Mouse (Mus musculus): ENCODE results near the gene Vill. TPM values are rescaled to one million over a fixed set of nuclear protein-coding genes. Genes with fewer than 3 reads are reported as not detected.

The Vill gene
- total and polyA plus RNA-seq, 2 experiments from 2014 or later, result 2.8 to 3.8 TPM

GRCm38 (mm10) chr9:119093419-119094295 lies 41.1 kb downstream of the Vill start, which contains the start of gene Plcd1:
Gene Plcd1, minus strand, starts transcription at chr9:119093502.
- Histone ChIP-seq H3K36me3 (ENCODE audit: insufficient read depth, low read length) (no peaks in the 10 kb centered on the region), H3K9ac (replicated peaks; ENCODE audit: low read length, poor library complexity, severe bottlenecking) (peak within 1 kb of the TSS; percentile 64), H3K9me3 (ENCODE audit: low read length) (no peaks in the 10 kb centered on the region), H3K27me3 (ENCODE audit: insufficient read depth, low read length) (peaks cover 4% of the 10 kb centered on the region; the same call in 1 of the 2 replicates), H3K27ac (ENCODE audit: low read depth, low read length) (0 out of 2 replicates have a peak within 1 kb of the TSS, but pooled peaks have one; percentile 32), H3K4me3 (ENCODE audit: low read depth, low read length) (peak within 1 kb of the TSS; percentile 53), H3K4me2 (ENCODE audit: low read depth, low read length, poor library complexity, severe bottlenecking) (peak within 1 kb of the TSS; percentile 67), H3K4me1 (ENCODE audit: insufficient read depth, low read length) (peaks cover 5% of the 10 kb centered on the region; the same call in 1 of the 2 replicates)
- ATAC-seq (ENCODE audit: low FRiP score), result peak; percentile 84
- WGBS, result 7% methylated on average over 36 of the region's 45 CpGs
- DNase-seq (ENCODE audit: low spot score), result peak; percentile 85
- peak; percentile 24; the same call in 1 of the 2 replicates for TF ChIP-seq CTCF (IDR thresholded peaks at IDR 0.05)

GRCm38 (mm10) chr9:119094462-119095109 lies 42.0 kb downstream of the Vill start:
- 0 out of 2 replicates have a peak, but pooled peaks have one; percentile 7 for TF ChIP-seq CTCF (IDR thresholded peaks at IDR 0.05)
- Histone ChIP-seq H3K4me2 (ENCODE audit: low read depth, low read length, poor library complexity, severe bottlenecking) (no peak overlapping the region), H3K4me3 (ENCODE audit: low read depth, low read length) (no peak overlapping the region), H3K27ac (ENCODE audit: low read depth, low read length) (no peak overlapping the region), H3K27me3 (ENCODE audit: insufficient read depth, low read length) (peaks cover 4% of the 10 kb centered on the region; the same call in 1 of the 2 replicates), H3K36me3 (ENCODE audit: insufficient read depth, low read length) (no peaks in the 10 kb centered on the region), H3K4me1 (ENCODE audit: insufficient read depth, low read length) (peaks cover 5% of the 10 kb centered on the region; the same call in 1 of the 2 replicates), H3K9me3 (ENCODE audit: low read length) (no peaks in the 10 kb centered on the region), H3K9ac (replicated peaks; ENCODE audit: low read length, poor library complexity, severe bottlenecking) (no peak overlapping the region)
- DNase-seq (ENCODE audit: low spot score) (peak; percentile 62), ATAC-seq (ENCODE audit: low FRiP score) (no peak)
- WGBS, result 61% methylated on average over 13 of the region's 13 CpGs

GRCm38 (mm10) chr9:119100177-119100898 lies 47.8 kb downstream of the Vill start:
- no peak overlapping the region for H3K4me2 ChIP-seq (ENCODE audit: low read depth, low read length, poor library complexity, severe bottlenecking)
- H3K36me3 ChIP-seq (ENCODE audit: insufficient read depth, low read length), result no peaks in the 10 kb centered on the region
- no peak for DNase-seq (ENCODE audit: low spot score)
- no peak for ATAC-seq (ENCODE audit: low FRiP score)
- no peaks in the 10 kb centered on the region for H3K9me3 ChIP-seq (ENCODE audit: low read length)
- 0 out of 2 replicates have a peak, but pooled peaks cover 8% of the 10 kb centered on the region for H3K4me1 ChIP-seq (ENCODE audit: insufficient read depth, low read length)
- no peak overlapping the region for H3K9ac ChIP-seq (replicated peaks; ENCODE audit: low read length, poor library complexity, severe bottlenecking)
- H3K27me3 ChIP-seq (ENCODE audit: insufficient read depth, low read length), result no peaks in the 10 kb centered on the region
- 14% methylated on average over 15 of the region's 15 CpGs for WGBS
- no peak overlapping the region for H3K27ac ChIP-seq (ENCODE audit: low read depth, low read length)
- H3K4me3 ChIP-seq (ENCODE audit: low read depth, low read length), result no peak overlapping the region
- TF ChIP-seq CTCF (IDR thresholded peaks at IDR 0.05), result peak; percentile 26

- Histone ChIP-seq H3K27me3 (ENCODE audit: insufficient read depth, low read length) (no peaks in the 10 kb centered on the region), H3K9me3 (ENCODE audit: low read length) (no peaks in the 10 kb centered on the region), H3K27ac (ENCODE audit: low read depth, low read length) (no peak within 1 kb of the TSS), H3K4me2 (ENCODE audit: low read depth, low read length, poor library complexity, severe bottlenecking) (peak within 1 kb of the TSS; percentile 65), H3K4me3 (ENCODE audit: low read depth, low read length) (peak within 1 kb of the TSS; percentile 63), H3K4me1 (ENCODE audit: insufficient read depth, low read length) (0 out of 2 replicates have a peak, but pooled peaks cover 8% of the 10 kb centered on the region), H3K9ac (replicated peaks; ENCODE audit: low read length, poor library complexity, severe bottlenecking) (peak within 1 kb of the TSS; percentile 48), H3K36me3 (ENCODE audit: insufficient read depth, low read length) (no peaks in the 10 kb centered on the region)
- peak; percentile 48 for TF ChIP-seq CTCF (IDR thresholded peaks at IDR 0.05)
- ATAC-seq (ENCODE audit: low FRiP score) (peak; percentile 87), DNase-seq (ENCODE audit: low spot score) (peak; percentile 91)
- 3% methylated on average over 44 of the region's 44 CpGs for WGBS
These were observed 49.6 kb downstream of the Vill start, which contains the start of gene Dlec1 for GRCm38 (mm10) chr9:119101992-119102782. Gene Dlec1, plus strand, starts transcription at chr9:119102478.

GRCm38 (mm10) chr9:119102783-119103113 lies 50.2 kb downstream of the Vill start:
- DNase-seq (ENCODE audit: low spot score), result no peak

More at GRCm38 (mm10) chr9:119102783-119103113, 50.2 kb downstream of the Vill start:
- Histone ChIP-seq H3K9me3 (ENCODE audit: low read length) (no peaks in the 10 kb centered on the region), H3K4me3 (ENCODE audit: low read depth, low read length) (peak overlapping the region; percentile 63), H3K27ac (ENCODE audit: low read depth, low read length) (no peak overlapping the region), H3K9ac (replicated peaks; ENCODE audit: low read length, poor library complexity, severe bottlenecking) (peak overlapping the region; percentile 48), H3K27me3 (ENCODE audit: insufficient read depth, low read length) (no peaks in the 10 kb centered on the region), H3K36me3 (ENCODE audit: insufficient read depth, low read length) (no peaks in the 10 kb centered on the region), H3K4me2 (ENCODE audit: low read depth, low read length, poor library complexity, severe bottlenecking) (peak overlapping the region; percentile 65), H3K4me1 (ENCODE audit: insufficient read depth, low read length) (0 out of 2 replicates have a peak, but pooled peaks cover 8% of the 10 kb centered on the region)
- TF ChIP-seq CTCF (IDR thresholded peaks at IDR 0.05), result no peak
- no peak for ATAC-seq (ENCODE audit: low FRiP score)
- 4% methylated on average over 19 of the region's 19 CpGs for WGBS
